Mouse (Mus musculus) midbrain, embryonic 11.5 days (tissue): Measurements from ENCODE around the gene Mlycd. TPM values are rescaled to one million over a fixed set of nuclear protein-coding genes. Genes with fewer than 3 reads are reported as not detected.
"Not testable (repeated sequence)": the region's sequence is repeated elsewhere in the genome, so short reads cannot be mapped to it uniquely, and the experiment has no call there.

Experiments used
- ATAC-seq: fragments of 200-750 bp; cut with Nextera tagmentation; 2 replicates; pipeline ENCODE4 v1.8.0; 2017; ENCODE audit warnings: moderate TSS enrichment, moderate library complexity; ENCODE audit not compliant: low FRiP score
- DNase-seq: peaks from one replicate; pipeline ENCODE4 v3.0.0; 2015; ENCODE audit warnings: low spot score; ENCODE audit errors: missing footprints
- H3K27ac ChIP-seq: fragments of 300-500 bp; sonication (generic); 2 replicates; pipeline ENCODE4 v1.5.1; 2014; ENCODE audit warnings: low read depth, low read length
- H3K27me3 ChIP-seq: fragments of 300-500 bp; sonication (generic); 2 replicates; pipeline ENCODE4 v1.6.1; 2014; ENCODE audit warnings: mild to moderate bottlenecking, low read length, moderate library complexity, mixed read lengths; ENCODE audit not compliant: control insufficient read depth, insufficient read depth
- H3K36me3 ChIP-seq: fragments of 300-500 bp; sonication (generic); 2 replicates; pipeline ENCODE4 v1.6.1; 2014; ENCODE audit warnings: mild to moderate bottlenecking, low read length, moderate library complexity, mixed read lengths; ENCODE audit not compliant: control insufficient read depth, insufficient read depth
- H3K4me1 ChIP-seq: fragments of 300-500 bp; sonication (generic); 2 replicates; pipeline ENCODE4 v1.6.1; 2014; ENCODE audit warnings: low read length; ENCODE audit not compliant: control insufficient read depth, insufficient read depth
- H3K4me2 ChIP-seq: fragments of 300-500 bp; sonication (generic); 2 replicates; pipeline ENCODE4 v1.6.1; 2014; ENCODE audit warnings: mild to moderate bottlenecking, moderate library complexity
- H3K4me3 ChIP-seq: fragments of 300-500 bp; sonication (generic); 2 replicates; pipeline ENCODE4 v1.5.1; 2014; ENCODE audit warnings: low read depth, low read length
- H3K9ac ChIP-seq: fragments of 300-500 bp; sonication (generic); 2 replicates; pipeline ENCODE4 v1.6.1; 2014; ENCODE audit warnings: low read length
- H3K9me3 ChIP-seq: fragments of 300-500 bp; sonication (generic); 2 replicates; pipeline ENCODE4 v1.6.1; 2016; ENCODE audit warnings: low read length; ENCODE audit not compliant: control insufficient read depth
- WGBS: fragments of 180-500 bp; shearing (Covaris S2); extraction: QIAGEN DNeasy Blood & Tissue Kit; methylation state at CpG from one replicate; pipeline ENCODE4 v1.1.7; 2014; 5-methylcytosine and 5-hydroxymethylcytosine counted together
- polyA plus RNA-seq: library from polyadenylated mRNA; unstranded; fragments of >200 nt; fragmentation: Nextera tagmentation; extraction: Ambion mirVana; gene quantifications from 2 replicates; pipeline ENCODE4 v1.2.1, GENCODE M21; 2014

The Mlycd gene
- polyA plus RNA-seq, 1 experiment from 2014 or later = 11.3 TPM

GRCm38 (mm10) chr8:119360686-119361295 lies 33.9 kb upstream of the Mlycd start:
- Histone ChIP-seq H3K9me3 (no peaks in the 10 kb centered on the region), H3K9ac (no peak overlapping the region), H3K36me3 (no peaks in the 10 kb centered on the region), H3K4me2 (no peak overlapping the region), H3K4me1 (no peaks in the 10 kb centered on the region), H3K4me3 (no peak overlapping the region), H3K27me3 (no peaks in the 10 kb centered on the region), H3K27ac (no peak overlapping the region)
- 69% methylated on average over 8 of the region's 8 CpGs for WGBS
- DNase-seq (no peak), ATAC-seq (peak; percentile 44; the same call in 1 of the 2 replicates)

- not testable (repeated sequence) for H3K27ac ChIP-seq, H3K4me1 ChIP-seq, H3K27me3 ChIP-seq, H3K9ac ChIP-seq, H3K9me3 ChIP-seq, H3K4me3 ChIP-seq, ATAC-seq, DNase-seq, H3K4me2 ChIP-seq, H3K36me3 ChIP-seq
- WGBS = 90% methylated on average over 9 of the region's 9 CpGs
These were observed 20.0 kb upstream of the Mlycd start for GRCm38 (mm10) chr8:119374716-119375115.

- Histone ChIP-seq H3K9me3 (no peaks in the 10 kb centered on the region), H3K9ac (no peak overlapping the region), H3K36me3 (no peaks in the 10 kb centered on the region)
These were observed 16.2 kb upstream of the Mlycd start for GRCm38 (mm10) chr8:119378476-119378875.

GRCm38 (mm10) chr8:119380619-119381018 lies 14.1 kb upstream of the Mlycd start:
- whole genome bisulfite sequencing = 34% methylated on average over 4 of the region's 4 CpGs
- Histone ChIP-seq H3K27me3 (no peaks in the 10 kb centered on the region), H3K36me3 (no peaks in the 10 kb centered on the region), H3K9me3 (no peaks in the 10 kb centered on the region), H3K4me1 (no peaks in the 10 kb centered on the region), H3K4me3 (no peak overlapping the region), H3K27ac (no peak overlapping the region), H3K9ac (no peak overlapping the region), H3K4me2 (no peak overlapping the region)
- DNase-seq (peak; percentile 79), ATAC-seq (no peak)

More at GRCm38 (mm10) chr8:119378476-119378875, 16.2 kb upstream of the Mlycd start:
- 73% methylated on average over 7 of the region's 7 CpGs for WGBS
- Histone ChIP-seq H3K27ac (no peak overlapping the region), H3K4me3 (no peak overlapping the region), H3K4me2 (no peak overlapping the region), H3K27me3 (no peaks in the 10 kb centered on the region), H3K4me1 (no peaks in the 10 kb centered on the region)
- DNase-seq (peak; percentile 68), ATAC-seq (no peak)

- DNase-seq = peak; percentile 98
- no peak overlapping the region for H3K9ac ChIP-seq
- no peak overlapping the region for H3K4me2 ChIP-seq
- no peak overlapping the region for H3K27ac ChIP-seq
- 26% methylated on average over 10 of the region's 10 CpGs for WGBS
- H3K9me3 ChIP-seq = no peaks in the 10 kb centered on the region
- H3K4me1 ChIP-seq = no peaks in the 10 kb centered on the region
- ATAC-seq = no peak
- H3K4me3 ChIP-seq = no peak overlapping the region
- H3K36me3 ChIP-seq = no peaks in the 10 kb centered on the region
- no peaks in the 10 kb centered on the region for H3K27me3 ChIP-seq
These were observed 10.2 kb upstream of the Mlycd start for GRCm38 (mm10) chr8:119384478-119384877.

DNA sequence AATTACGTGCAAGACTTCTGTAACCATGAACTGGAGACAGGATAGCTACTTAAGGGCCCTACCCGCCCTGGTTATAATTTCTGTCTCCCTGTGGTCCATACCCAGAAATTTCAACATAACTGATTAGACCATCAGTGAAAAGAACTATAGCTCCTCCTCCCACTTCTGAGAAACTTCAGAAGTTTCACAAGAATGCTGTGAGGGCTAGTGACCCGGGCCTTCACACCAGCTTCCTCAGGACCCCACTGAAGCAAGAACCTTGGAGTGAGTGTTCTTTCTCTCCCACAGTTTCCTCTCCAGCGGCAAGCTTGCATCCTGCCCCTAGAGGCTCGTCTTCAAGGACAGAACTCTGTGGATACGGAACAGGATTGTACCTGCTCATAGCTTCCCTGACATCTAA lies 8.8 kb upstream of the Mlycd start:
- ATAC-seq (no peak), DNase-seq (peak; percentile 17)
- no peak overlapping the region for H3K4me3 ChIP-seq
- H3K4me2 ChIP-seq = no peak overlapping the region
- 75% methylated on average over 6 of the region's 6 CpGs for WGBS
- no peak overlapping the region for H3K9ac ChIP-seq
- H3K27me3 ChIP-seq = no peaks in the 10 kb centered on the region
- H3K36me3 ChIP-seq = no peaks in the 10 kb centered on the region
- no peak overlapping the region for H3K27ac ChIP-seq
- H3K9me3 ChIP-seq = no peaks in the 10 kb centered on the region
- H3K4me1 ChIP-seq = no peaks in the 10 kb centered on the region

DNA sequence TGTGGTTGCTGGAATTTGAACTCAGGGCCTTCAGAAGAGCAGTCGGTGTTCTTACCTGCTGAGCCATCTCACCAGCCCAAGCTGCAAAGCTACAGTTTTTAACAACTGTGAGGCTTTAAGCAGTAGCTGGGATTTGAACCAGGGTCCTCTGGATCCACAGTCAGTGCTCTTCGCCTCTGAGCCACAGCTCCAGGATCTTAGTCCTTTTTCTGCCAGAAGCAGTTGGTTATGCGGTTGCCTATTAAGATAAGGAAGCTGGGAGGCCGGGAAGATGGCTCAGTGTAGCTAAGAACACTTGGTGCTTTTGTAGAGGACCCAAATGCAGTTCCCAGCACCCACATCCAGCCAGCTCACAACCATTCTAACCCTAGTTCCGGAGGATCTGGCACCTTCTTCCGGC lies 7.7 kb upstream of the Mlycd start:
- Histone ChIP-seq H3K4me2 (no peak overlapping the region), H3K9ac (no peak overlapping the region), H3K36me3 (no peaks in the 10 kb centered on the region), H3K27ac (no peak overlapping the region), H3K27me3 (no peaks in the 10 kb centered on the region), H3K4me1 (no peaks in the 10 kb centered on the region), H3K4me3 (no peak overlapping the region), H3K9me3 (no peaks in the 10 kb centered on the region)
- ATAC-seq = no peak
- DNase-seq = no peak
- 80% methylated on average over 6 of the region's 6 CpGs for WGBS

DNA sequence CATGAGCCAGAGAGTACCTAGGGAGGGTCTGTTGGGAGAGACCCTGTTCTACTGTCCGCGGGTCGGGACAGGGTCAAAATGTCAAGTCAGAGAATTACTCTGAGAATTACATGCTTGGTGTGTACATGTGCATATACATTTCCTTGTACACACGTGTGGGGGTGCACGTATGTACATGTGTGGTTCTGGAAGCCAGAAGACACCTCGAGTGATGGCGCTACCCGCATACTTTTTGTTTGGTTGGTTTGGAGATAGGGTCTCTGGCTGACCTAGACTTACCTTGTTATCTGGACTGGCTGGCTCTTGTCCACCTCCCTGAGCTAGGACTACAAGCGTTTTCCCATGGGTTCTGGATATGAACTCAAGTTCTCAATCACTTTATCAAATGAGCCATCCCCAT lies 581 bp upstream of the Mlycd start:
- 77% methylated on average over 9 of the region's 9 CpGs for WGBS
- H3K4me2 ChIP-seq = peak overlapping the region; percentile 100
- peaks cover 8% of the 10 kb centered on the region for H3K4me1 ChIP-seq
- ATAC-seq = no peak; the same call in 1 of the 2 replicates
- no peaks in the 10 kb centered on the region for H3K9me3 ChIP-seq
- H3K36me3 ChIP-seq = no peaks in the 10 kb centered on the region
- peak overlapping the region; percentile 83 for H3K4me3 ChIP-seq
- H3K9ac ChIP-seq = peak overlapping the region; percentile 86
- no peak for DNase-seq
- no peak overlapping the region for H3K27ac ChIP-seq
- no peaks in the 10 kb centered on the region for H3K27me3 ChIP-seq

DNA sequence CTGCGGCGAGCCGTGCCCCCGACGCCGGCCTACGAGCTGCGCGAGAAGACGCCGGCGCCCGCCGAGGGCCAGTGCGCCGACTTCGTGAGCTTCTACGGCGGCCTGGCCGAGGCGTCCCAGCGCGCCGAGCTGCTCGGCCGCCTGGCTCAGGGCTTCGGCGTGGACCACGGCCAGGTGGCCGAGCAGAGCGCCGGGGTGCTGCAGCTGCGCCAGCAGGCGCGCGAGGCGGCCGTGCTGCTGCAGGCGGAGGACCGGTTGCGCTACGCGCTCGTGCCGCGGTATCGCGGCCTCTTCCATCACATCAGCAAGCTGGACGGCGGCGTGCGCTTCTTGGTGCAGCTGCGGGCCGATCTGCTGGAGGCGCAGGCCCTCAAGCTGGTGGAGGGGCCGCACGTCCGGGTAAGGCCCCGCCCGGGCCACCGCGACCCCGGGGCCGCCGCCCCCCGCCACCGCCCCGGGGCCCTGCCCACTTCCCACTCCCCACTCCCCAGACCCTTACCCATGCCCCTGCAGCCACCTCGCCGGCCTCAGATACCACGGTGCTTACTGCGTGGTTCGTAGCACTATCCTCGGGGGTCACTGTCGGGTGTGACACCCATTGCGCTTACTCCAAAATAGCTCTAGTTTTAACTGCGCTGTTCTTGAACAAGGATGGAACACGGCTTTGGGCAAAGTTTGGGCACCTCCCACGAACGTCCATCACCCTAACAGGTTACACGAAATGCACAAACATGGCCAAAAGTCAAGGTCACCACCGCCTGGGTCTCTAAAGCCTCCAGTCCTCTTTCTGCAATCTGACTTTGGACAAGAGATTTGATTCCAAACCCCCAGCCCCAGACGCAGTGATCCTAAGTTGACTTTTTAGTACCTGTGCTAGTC lies 633 bp downstream of the Mlycd start:
- Histone ChIP-seq H3K4me2 (peak overlapping the region; percentile 100), H3K36me3 (no peaks in the 10 kb centered on the region), H3K9me3 (no peaks in the 10 kb centered on the region), H3K4me3 (peak overlapping the region; percentile 83), H3K4me1 (peaks cover 8% of the 10 kb centered on the region), H3K27me3 (no peaks in the 10 kb centered on the region), H3K9ac (peak overlapping the region; percentile 86), H3K27ac (peak overlapping the region; percentile 77)
- peak; percentile 70 for ATAC-seq
- peak; percentile 83 for DNase-seq
- WGBS = 7% methylated on average over 67 of the region's 83 CpGs
